Comparison of ENCODE assay signal across 23 mouse cellular contexts in genomic region chr8:104249442-104249996, GRCm38 (mm10). TPM values are rescaled to one million over a fixed set of nuclear protein-coding genes. Genes with fewer than 3 reads are reported as not detected.
"Had no signal": no experiment of that assay in that cellular context is flagged by ENCODE, and none has a peak within 500 bp of the region (broad histone marks: within the 10 kb centered on the region; RNA-seq: fewer than 3 reads in every experiment).

No protein-coding gene starts in this region.

- H3K9me3 ChIP-seq: neural tube, embryonic 15.5 days; stomach, embryonic 15.5 days had no signal

- H3K9ac ChIP-seq: stomach, embryonic 15.5 days had no signal

- DNase-seq: retina, postnatal 1 day; right cerebral cortex, adult 18-20 months; right cerebral cortex, postnatal 14 days; right cerebral cortex, postnatal 25 days; right cerebral cortex, postnatal 4 days; spleen, adult 18-20 months; thymus, adult 18-20 months; thymus, adult 2 months; thymus, postnatal 14 days; thymus, postnatal 25 days; thymus, postnatal 36 days; thymus, postnatal 4 days had no signal

- H3K27ac ChIP-seq: neural tube, embryonic 15.5 days; stomach, embryonic 15.5 days; stomach, postnatal 0 days had no signal

- H3K36me3 ChIP-seq: stomach, embryonic 15.5 days had no signal

- H3K27me3 ChIP-seq: neural tube, embryonic 15.5 days; stomach, embryonic 15.5 days had no signal

RNA-seq across cellular contexts. Expression of gene Cmtm2a, which starts 43.5 kb away (rescaled TPM):
- total RNA-seq: neutrophil, adult 5-6 weeks had no signal
- polyA plus RNA-seq: neural tube, embryonic 14.5 days; neural tube, embryonic 15.5 days; small intestine, adult 2 months; spleen, adult 2 months; stomach, embryonic 14.5 days; stomach, embryonic 15.5 days; stomach, embryonic 16.5 days; stomach, postnatal 0 days; thymus, postnatal 0 days; urinary bladder, adult 2 months had no signal
